Mouse (Mus musculus): ENCODE results near the gene Rhbdf2. TPM values are rescaled to one million over a fixed set of nuclear protein-coding genes. Genes with fewer than 3 reads are reported as not detected.

The Rhbdf2 gene
- polyA plus RNA-seq, 1 experiment from 2014 or later, result 3.1 TPM

DNA sequence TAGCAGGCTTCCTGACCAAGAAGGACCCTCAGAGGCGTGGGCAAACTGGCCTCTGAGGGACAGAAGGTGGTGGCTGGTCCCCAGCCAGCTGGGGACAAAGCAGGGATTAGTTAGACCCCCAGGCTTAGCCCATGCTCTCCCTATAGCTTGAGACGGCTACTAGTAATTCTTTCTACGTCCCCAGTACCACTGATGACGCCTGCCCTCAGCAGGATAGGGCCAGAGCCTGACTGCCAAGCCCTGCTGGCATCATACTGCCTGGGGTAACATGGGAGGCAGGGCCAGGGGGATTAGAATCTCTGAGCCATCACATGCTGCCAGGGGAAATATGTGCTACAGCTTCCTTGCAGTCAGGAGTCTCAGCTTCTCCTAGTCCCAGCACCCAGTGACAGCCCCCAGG lies 33.5 kb downstream of the Rhbdf2 start:
- Histone ChIP-seq H3K4me2 (ENCODE audit: low read depth, low read length) (no peak overlapping the region), H3K27me3 (ENCODE audit: control insufficient read depth, insufficient read depth, low read length) (no peaks in the 10 kb centered on the region), H3K4me1 (ENCODE audit: control insufficient read depth, insufficient read depth, low read length) (no peaks in the 10 kb centered on the region), H3K9me3 (replicated peaks; ENCODE audit: control insufficient read depth, low read length) (no peaks in the 10 kb centered on the region), H3K4me3 (ENCODE audit: low read depth, low read length) (no peak overlapping the region), H3K27ac (replicated peaks; ENCODE audit: low read depth, low read length) (no peak overlapping the region), H3K9ac (replicated peaks; ENCODE audit: low read length) (no peak overlapping the region), H3K36me3 (replicated peaks; ENCODE audit: control insufficient read depth, insufficient read depth, low read depth, low read length) (no peaks in the 10 kb centered on the region)
- WGBS, result 74% methylated on average over 4 of the region's 4 CpGs
- ATAC-seq (replicated peaks; ENCODE audit: insufficient number of reproducible peaks, low FRiP score, low TSS enrichment, low read depth) (no peak), DNase-seq (ENCODE audit: low spot score) (no peak)

GRCm38 (mm10) chr11:116592428-116592827 lies 34.4 kb downstream of the Rhbdf2 start:
- no peak overlapping the region; the same call in 1 of the 2 replicates for H3K9ac ChIP-seq (replicated peaks; ENCODE audit: low read length)

GRCm38 (mm10) chr11:116591621-116592020 lies 35.2 kb downstream of the Rhbdf2 start:
- Histone ChIP-seq H3K36me3 (replicated peaks; ENCODE audit: control insufficient read depth, insufficient read depth, low read depth, low read length) (no peaks in the 10 kb centered on the region), H3K9me3 (replicated peaks; ENCODE audit: control insufficient read depth, low read length) (no peaks in the 10 kb centered on the region), H3K4me2 (ENCODE audit: low read depth, low read length) (no peak overlapping the region), H3K27me3 (ENCODE audit: control insufficient read depth, insufficient read depth, low read length) (no peaks in the 10 kb centered on the region), H3K27ac (replicated peaks; ENCODE audit: low read depth, low read length) (no peak overlapping the region), H3K9ac (replicated peaks; ENCODE audit: low read length) (no peak overlapping the region), H3K4me3 (ENCODE audit: low read depth, low read length) (no peak overlapping the region), H3K4me1 (ENCODE audit: control insufficient read depth, insufficient read depth, low read length) (no peaks in the 10 kb centered on the region; the same call in 1 of the 2 replicates)
- ATAC-seq (replicated peaks; ENCODE audit: insufficient number of reproducible peaks, low FRiP score, low TSS enrichment, low read depth) (no peak), DNase-seq (ENCODE audit: low spot score) (no peak)
- 85% methylated on average over 4 of the region's 4 CpGs for WGBS

More at GRCm38 (mm10) chr11:116592428-116592827, 34.4 kb downstream of the Rhbdf2 start:
- H3K36me3 ChIP-seq (replicated peaks; ENCODE audit: control insufficient read depth, insufficient read depth, low read depth, low read length), result no peaks in the 10 kb centered on the region
- no peaks in the 10 kb centered on the region for H3K4me1 ChIP-seq (ENCODE audit: control insufficient read depth, insufficient read depth, low read length)
- DNase-seq (ENCODE audit: low spot score), result peak; percentile 96
- ATAC-seq (replicated peaks; ENCODE audit: insufficient number of reproducible peaks, low FRiP score, low TSS enrichment, low read depth), result peak; percentile 54; the same call in 1 of the 2 replicates
- no peak overlapping the region for H3K4me3 ChIP-seq (ENCODE audit: low read depth, low read length)
- H3K4me2 ChIP-seq (ENCODE audit: low read depth, low read length), result no peak overlapping the region
- no peaks in the 10 kb centered on the region for H3K27me3 ChIP-seq (ENCODE audit: control insufficient read depth, insufficient read depth, low read length)
- no peaks in the 10 kb centered on the region for H3K9me3 ChIP-seq (replicated peaks; ENCODE audit: control insufficient read depth, low read length)
- no peak overlapping the region for H3K27ac ChIP-seq (replicated peaks; ENCODE audit: low read depth, low read length)

DNA sequence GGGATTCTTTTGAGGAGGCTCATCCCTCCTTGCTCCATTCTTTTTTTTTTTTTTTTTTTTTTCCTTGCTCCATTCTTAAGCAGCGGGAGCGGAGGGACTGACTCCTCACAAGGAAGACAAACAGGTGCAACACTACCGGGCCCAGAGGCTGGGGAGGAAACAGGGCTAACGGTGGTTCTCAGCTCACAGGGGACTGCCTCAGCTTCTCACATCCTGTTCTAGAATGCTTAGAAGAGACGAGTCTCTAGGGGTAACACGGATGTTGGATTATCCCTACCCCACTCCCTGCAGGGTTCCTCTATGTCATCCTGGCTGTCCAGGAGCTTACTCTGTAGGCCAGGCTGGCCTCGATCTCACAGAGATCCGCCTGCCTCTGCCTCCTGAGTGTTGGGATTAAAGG lies 37.2 kb downstream of the Rhbdf2 start:
- H3K27me3 ChIP-seq (ENCODE audit: control insufficient read depth, insufficient read depth, low read length), result no peaks in the 10 kb centered on the region
- no peaks in the 10 kb centered on the region; the same call in 1 of the 2 replicates for H3K4me1 ChIP-seq (ENCODE audit: control insufficient read depth, insufficient read depth, low read length)
- DNase-seq (ENCODE audit: low spot score) (no peak), ATAC-seq (replicated peaks; ENCODE audit: insufficient number of reproducible peaks, low FRiP score, low TSS enrichment, low read depth) (no peak)
- H3K4me2 ChIP-seq (ENCODE audit: low read depth, low read length), result no peak overlapping the region
- H3K9ac ChIP-seq (replicated peaks; ENCODE audit: low read length), result no peak overlapping the region; the same call in 1 of the 2 replicates
- H3K9me3 ChIP-seq (replicated peaks; ENCODE audit: control insufficient read depth, low read length), result no peaks in the 10 kb centered on the region
- H3K36me3 ChIP-seq (replicated peaks; ENCODE audit: control insufficient read depth, insufficient read depth, low read depth, low read length), result no peaks in the 10 kb centered on the region
- no peak overlapping the region for H3K27ac ChIP-seq (replicated peaks; ENCODE audit: low read depth, low read length)
- WGBS, result 68% methylated on average over 8 of the region's 8 CpGs
- no peak overlapping the region for H3K4me3 ChIP-seq (ENCODE audit: low read depth, low read length)

GRCm38 (mm10) chr11:116589020-116589531 lies 37.7 kb downstream of the Rhbdf2 start:
- Histone ChIP-seq H3K27ac (replicated peaks; ENCODE audit: low read depth, low read length) (no peak overlapping the region), H3K4me1 (ENCODE audit: control insufficient read depth, insufficient read depth, low read length) (no peaks in the 10 kb centered on the region; the same call in 1 of the 2 replicates), H3K36me3 (replicated peaks; ENCODE audit: control insufficient read depth, insufficient read depth, low read depth, low read length) (no peaks in the 10 kb centered on the region), H3K4me2 (ENCODE audit: low read depth, low read length) (no peak overlapping the region), H3K27me3 (ENCODE audit: control insufficient read depth, insufficient read depth, low read length) (no peaks in the 10 kb centered on the region), H3K9me3 (replicated peaks; ENCODE audit: control insufficient read depth, low read length) (no peaks in the 10 kb centered on the region), H3K4me3 (ENCODE audit: low read depth, low read length) (no peak overlapping the region), H3K9ac (replicated peaks; ENCODE audit: low read length) (no peak overlapping the region; the same call in 1 of the 2 replicates)
- DNase-seq (ENCODE audit: low spot score), result no peak
- peak; percentile 29; the same call in 1 of the 2 replicates for ATAC-seq (replicated peaks; ENCODE audit: insufficient number of reproducible peaks, low FRiP score, low TSS enrichment, low read depth)
- WGBS, result 19% methylated on average over 14 of the region's 14 CpGs

- WGBS, result 20% methylated on average over 23 of the region's 23 CpGs
- Histone ChIP-seq H3K27me3 (ENCODE audit: control insufficient read depth, insufficient read depth, low read length) (no peaks in the 10 kb centered on the region), H3K4me3 (ENCODE audit: low read depth, low read length) (no peak overlapping the region), H3K4me2 (ENCODE audit: low read depth, low read length) (0 out of 2 replicates have a peak overlapping the region, but pooled peaks have one; percentile 25), H3K36me3 (replicated peaks; ENCODE audit: control insufficient read depth, insufficient read depth, low read depth, low read length) (no peaks in the 10 kb centered on the region), H3K27ac (replicated peaks; ENCODE audit: low read depth, low read length) (no peak overlapping the region), H3K9me3 (replicated peaks; ENCODE audit: control insufficient read depth, low read length) (no peaks in the 10 kb centered on the region), H3K4me1 (ENCODE audit: control insufficient read depth, insufficient read depth, low read length) (no peaks in the 10 kb centered on the region; the same call in 1 of the 2 replicates), H3K9ac (replicated peaks; ENCODE audit: low read length) (no peak overlapping the region)
- DNase-seq (ENCODE audit: low spot score), result peak; percentile 78
- peak; percentile 26; the same call in 1 of the 2 replicates for ATAC-seq (replicated peaks; ENCODE audit: insufficient number of reproducible peaks, low FRiP score, low TSS enrichment, low read depth)
These were observed 39.8 kb downstream of the Rhbdf2 start for GRCm38 (mm10) chr11:116586801-116587631.

DNA sequence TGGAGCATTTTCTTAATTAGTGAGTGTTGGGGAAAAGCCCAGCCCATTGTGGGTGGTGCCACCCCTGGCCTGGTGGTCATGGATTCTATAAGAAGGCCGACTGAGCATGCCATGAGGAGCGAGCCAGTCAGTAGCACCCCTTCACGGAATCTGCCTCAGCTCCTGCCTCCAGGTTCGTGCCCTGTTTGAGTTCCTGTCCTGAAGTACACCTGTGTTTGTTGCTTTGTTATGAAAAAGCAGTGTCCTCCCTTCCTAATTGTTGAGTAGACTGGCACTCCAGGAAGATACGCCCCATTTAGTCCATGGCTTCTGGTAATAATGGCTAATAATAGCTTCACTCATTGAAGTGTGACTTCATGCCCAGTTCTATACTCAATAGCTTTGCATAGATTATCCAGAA lies 40.5 kb downstream of the Rhbdf2 start, which contains the start of gene Aanat:
Aanat (plus strand) TSS at position 123 of the 400 bp plus-strand sequence.
- ATAC-seq (replicated peaks; ENCODE audit: insufficient number of reproducible peaks, low FRiP score, low TSS enrichment, low read depth) (0 out of 2 replicates have a peak, but pooled peaks have one; percentile 11), DNase-seq (ENCODE audit: low spot score) (no peak)
- Histone ChIP-seq H3K36me3 (replicated peaks; ENCODE audit: control insufficient read depth, insufficient read depth, low read depth, low read length) (no peaks in the 10 kb centered on the region), H3K27me3 (ENCODE audit: control insufficient read depth, insufficient read depth, low read length) (no peaks in the 10 kb centered on the region), H3K4me1 (ENCODE audit: control insufficient read depth, insufficient read depth, low read length) (no peaks in the 10 kb centered on the region; the same call in 1 of the 2 replicates), H3K9me3 (replicated peaks; ENCODE audit: control insufficient read depth, low read length) (no peaks in the 10 kb centered on the region), H3K9ac (replicated peaks; ENCODE audit: low read length) (no peak within 1 kb of the TSS), H3K27ac (replicated peaks; ENCODE audit: low read depth, low read length) (no peak within 1 kb of the TSS), H3K4me2 (ENCODE audit: low read depth, low read length) (0 out of 2 replicates have a peak within 1 kb of the TSS, but pooled peaks have one; percentile 25), H3K4me3 (ENCODE audit: low read depth, low read length) (no peak within 1 kb of the TSS)
- 59% methylated on average over 5 of the region's 5 CpGs for WGBS

DNA sequence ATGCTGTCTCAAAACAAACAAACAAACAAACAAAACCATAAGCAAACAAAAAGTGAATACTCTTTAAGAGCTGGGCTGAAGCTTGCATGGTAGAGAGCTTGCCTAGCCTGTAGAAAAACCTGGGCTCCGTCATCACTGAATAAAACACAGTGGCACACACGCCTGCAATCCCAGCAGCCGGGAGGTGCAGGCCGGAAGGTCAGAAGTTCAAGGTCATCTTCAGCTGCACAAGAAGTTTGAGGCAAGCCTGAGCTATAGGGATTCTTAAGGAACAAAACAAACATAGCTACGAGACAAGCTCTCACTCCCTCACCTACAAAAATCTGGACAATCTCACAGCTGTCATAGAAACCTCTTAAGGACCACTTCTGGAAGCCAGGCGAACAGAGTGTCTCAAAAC lies 41.1 kb downstream of the Rhbdf2 start:
- H3K9me3 ChIP-seq (replicated peaks; ENCODE audit: control insufficient read depth, low read length), result no peaks in the 10 kb centered on the region
- no peak overlapping the region for H3K27ac ChIP-seq (replicated peaks; ENCODE audit: low read depth, low read length)
- no peak overlapping the region for H3K4me2 ChIP-seq (ENCODE audit: low read depth, low read length)
- no peak overlapping the region for H3K4me3 ChIP-seq (ENCODE audit: low read depth, low read length)
- ATAC-seq (replicated peaks; ENCODE audit: insufficient number of reproducible peaks, low FRiP score, low TSS enrichment, low read depth) (no peak), DNase-seq (ENCODE audit: low spot score) (no peak)
- WGBS, result 67% methylated on average over 6 of the region's 6 CpGs
- H3K4me1 ChIP-seq (ENCODE audit: control insufficient read depth, insufficient read depth, low read length), result no peaks in the 10 kb centered on the region; the same call in 1 of the 2 replicates
- no peaks in the 10 kb centered on the region for H3K36me3 ChIP-seq (replicated peaks; ENCODE audit: control insufficient read depth, insufficient read depth, low read depth, low read length)
- H3K27me3 ChIP-seq (ENCODE audit: control insufficient read depth, insufficient read depth, low read length), result no peaks in the 10 kb centered on the region
- H3K9ac ChIP-seq (replicated peaks; ENCODE audit: low read length), result no peak overlapping the region

Measured in embryonic facial prominence, embryonic 11.5 days (tissue).